Mouse (Mus musculus) layer of hippocampus, postnatal 25 days (tissue): ENCODE results near the gene Echdc1. TPM values are rescaled to one million over a fixed set of nuclear protein-coding genes. Genes with fewer than 3 reads are reported as not detected.
"Not testable (repeated sequence)": the region's sequence is repeated elsewhere in the genome, so short reads cannot be mapped to it uniquely, and the experiment has no call there.

Experiments used
- DNase-seq, 2 experiments: peaks; one replicate each; pipeline ENCODE4 v3.0.0; 2022; ENCODE audit warnings: mixed read lengths in 2 of 2, low spot score in 1 of 2; ENCODE audit errors: extremely low spot score in 1 of 2
- total RNA-seq, 2 experiments: library from RNA; stranded (reverse); gene quantifications; 2 replicates each; pipeline ENCODE4 v1.2.3; 2021

Echdc1 gene
- total RNA-seq = 10 to 100 TPM; 31.9 TPM

GRCm38 (mm10) chr10:29313064-29313638 is at the start of gene Echdc1:
Echdc1 (plus strand) TSS chr10:29313166.
- DNase-seq = peak; percentile 69 to 76

DNA sequence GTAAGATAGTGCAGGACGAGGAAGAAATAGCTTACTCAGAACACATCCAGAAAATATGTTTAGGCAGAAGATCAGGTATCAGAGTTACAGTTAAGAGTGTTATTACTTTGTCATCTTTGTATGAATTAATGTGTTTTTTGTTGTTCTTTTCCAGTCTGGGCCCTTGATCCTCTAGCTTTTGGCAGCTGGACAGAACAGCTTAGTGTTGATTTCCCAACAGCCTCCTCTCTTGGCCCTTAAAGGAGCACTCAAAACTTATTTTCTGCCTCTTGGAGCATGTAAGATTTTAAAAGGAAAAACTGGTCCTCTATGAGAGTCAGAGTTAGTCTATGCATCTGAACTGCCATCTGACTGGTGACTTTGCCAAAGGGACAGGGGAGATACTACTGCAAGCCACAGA is 31.2 kb upstream of the Echdc1 start:
- no peak for DNase-seq

DNA sequence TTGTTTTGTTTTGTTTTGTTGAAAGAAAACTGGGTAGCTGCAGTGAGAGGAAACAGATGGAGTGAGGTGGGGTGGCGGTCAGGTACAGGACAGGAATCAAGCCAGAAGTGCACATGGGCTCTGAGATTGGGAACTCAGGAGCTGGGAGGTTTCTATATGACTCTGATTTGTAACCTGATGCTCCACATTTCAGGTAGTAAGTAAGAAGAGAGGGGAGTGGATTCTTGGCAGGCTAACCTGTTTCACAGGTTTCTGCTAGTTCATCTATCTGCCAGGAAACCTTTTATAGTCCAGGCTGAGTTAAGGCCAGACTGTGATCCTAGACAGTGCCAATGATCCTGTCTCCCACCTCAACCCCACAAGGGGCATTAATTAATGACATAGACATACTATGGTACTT is 27.2 kb upstream of the Echdc1 start:
- DNase-seq = no peak

- DNase-seq = no peak
Observed at GRCm38 (mm10) chr10:29302230-29302629, 10.7 kb upstream of the Echdc1 start.

DNA sequence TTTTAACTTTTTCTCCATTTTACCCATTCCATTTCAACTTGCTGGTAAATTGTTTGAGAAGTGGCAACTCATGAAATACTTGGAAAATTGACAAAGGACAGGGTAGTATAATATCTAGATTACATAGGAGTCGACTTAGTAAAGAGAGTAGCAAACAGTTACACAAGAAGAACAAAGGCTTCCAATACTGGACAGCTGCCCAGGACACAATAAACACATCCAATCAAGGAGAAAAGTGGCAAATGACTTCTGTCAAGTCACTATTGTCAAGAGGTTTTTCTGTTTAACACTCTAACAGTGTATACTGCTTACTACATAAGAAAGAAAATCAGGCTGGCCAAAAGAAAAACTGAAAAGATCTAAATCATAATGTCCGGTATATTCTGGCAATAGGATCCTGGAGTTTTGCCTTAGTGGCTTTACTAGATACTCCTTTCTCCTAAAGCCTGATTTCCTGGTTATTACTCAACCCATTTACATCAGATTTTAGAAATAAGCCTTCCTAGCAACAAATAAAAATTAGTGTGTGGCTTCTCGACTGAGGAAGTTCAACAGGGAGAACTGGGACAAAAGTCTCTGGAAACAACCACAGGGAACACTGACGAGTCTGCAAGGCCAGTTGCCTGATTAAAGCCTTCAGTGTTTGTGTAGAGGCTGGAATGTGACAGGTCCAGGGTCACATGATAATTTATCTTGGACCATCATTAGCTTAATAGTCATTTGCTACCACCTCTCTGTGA is 1.3 kb upstream of the Echdc1 start:
- no peak for DNase-seq

GRCm38 (mm10) chr10:29313905-29314304 is 939 bp downstream of the Echdc1 start:
- DNase-seq = no peak

GRCm38 (mm10) chr10:29324817-29325216 is 11.9 kb downstream of the Echdc1 start:
- DNase-seq = no peak

DNA sequence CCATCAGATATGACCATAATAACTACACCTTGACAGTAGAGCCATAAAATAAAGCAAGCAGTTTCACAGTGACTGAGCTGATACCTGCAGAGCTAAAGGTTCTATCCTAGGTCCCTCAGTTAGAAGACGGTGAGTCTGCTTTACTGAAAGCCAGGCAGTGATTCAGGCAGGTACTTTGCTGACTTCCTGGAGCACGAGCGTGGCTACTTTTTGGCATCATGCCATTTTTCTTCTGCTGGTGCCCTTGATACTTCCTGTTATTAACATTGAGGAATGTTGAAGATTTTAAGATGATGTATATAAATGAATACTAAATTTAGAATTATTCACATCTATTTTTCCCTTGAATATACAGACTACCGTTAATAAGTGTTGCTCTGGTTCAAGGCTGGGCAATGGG is 20.9 kb downstream of the Echdc1 start:
- no peak for DNase-seq

DNA sequence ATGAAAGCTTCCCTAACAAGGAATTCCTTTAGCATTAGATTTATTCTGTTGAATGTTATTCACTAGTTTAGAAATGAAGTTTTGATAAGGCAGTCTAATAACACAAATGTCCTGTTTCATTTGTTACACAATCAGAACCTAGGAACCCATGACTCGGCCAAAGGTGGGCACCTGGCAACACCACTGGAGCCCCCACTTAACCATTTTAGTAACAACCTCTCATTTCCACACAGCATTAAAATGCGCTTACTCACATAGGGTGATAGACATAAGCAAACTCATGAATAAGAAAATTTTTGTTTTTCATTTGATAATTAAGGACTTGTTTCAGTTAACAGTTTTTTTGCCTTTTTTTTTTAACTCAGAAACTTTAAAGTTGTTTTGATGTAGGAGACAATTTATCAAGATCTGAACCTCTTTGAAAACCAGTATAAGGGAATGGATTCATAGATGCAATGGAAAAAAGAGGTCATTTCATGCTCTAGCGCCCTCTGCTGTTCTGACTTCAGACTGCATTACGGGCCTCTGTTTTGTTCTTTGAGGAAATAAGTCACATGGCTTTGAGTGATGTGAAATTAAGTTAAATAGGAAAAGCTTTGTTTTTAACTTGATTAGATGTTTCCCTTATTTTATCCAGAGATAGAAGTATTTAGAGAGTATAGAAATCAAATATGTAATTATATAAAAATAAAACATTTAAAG is 25.5 kb downstream of the Echdc1 start:
- peak; percentile 40 to 83 for DNase-seq

GRCm38 (mm10) chr10:29344232-29344631 is 31.3 kb downstream of the Echdc1 start:
- no peak for DNase-seq

- no peak for DNase-seq
Observed at GRCm38 (mm10) chr10:29346638-29347037, 33.7 kb downstream of the Echdc1 start.

- DNase-seq = no peak
Observed at GRCm38 (mm10) chr10:29351420-29351819, 38.5 kb downstream of the Echdc1 start.

GRCm38 (mm10) chr10:29352575-29352974 is 39.6 kb downstream of the Echdc1 start:
- DNase-seq = no peak

DNA sequence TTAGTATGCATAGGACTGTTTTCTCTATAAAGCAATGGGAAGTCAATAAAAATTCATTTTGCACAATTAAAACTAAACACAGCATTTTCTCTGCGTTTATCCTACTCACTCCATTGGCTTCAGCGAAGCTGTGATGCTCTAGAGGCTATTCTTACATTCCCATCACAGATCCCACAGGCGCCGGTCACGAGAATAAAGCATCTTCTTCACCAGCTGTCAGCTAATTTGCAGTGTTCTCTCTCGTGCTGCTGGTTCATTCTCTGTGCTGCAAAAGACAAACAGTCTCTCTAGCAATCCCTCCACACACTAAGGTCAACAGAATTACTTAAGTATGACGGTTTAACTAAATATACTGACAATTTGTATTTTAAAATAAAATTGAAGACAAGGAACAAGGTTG is 41.2 kb downstream of the Echdc1 start:
- peak in 1 of 2 experiments; percentile 26 for DNase-seq

DNA sequence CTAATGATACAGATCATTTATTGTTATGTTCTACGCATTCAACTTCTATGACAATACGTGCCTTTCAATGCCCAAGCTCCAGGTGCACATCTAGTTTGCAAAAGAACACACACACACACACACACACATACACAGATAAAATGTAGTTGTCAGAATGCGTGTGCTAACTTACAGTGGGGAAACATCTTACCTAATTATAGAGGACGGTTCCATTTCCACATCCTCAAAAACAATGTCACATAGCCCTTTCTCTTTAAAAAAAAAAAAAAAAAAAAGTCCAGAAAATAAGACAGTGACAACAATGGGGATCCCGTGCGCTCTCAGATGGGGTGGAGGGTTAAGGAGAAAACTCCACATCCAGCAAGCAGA is 48.1 kb downstream of the Echdc1 start:
- no peak for DNase-seq

- DNase-seq = peak; percentile 82 to 89
Observed at GRCm38 (mm10) chr10:29361464-29362196, 48.7 kb downstream of the Echdc1 start.

DNA sequence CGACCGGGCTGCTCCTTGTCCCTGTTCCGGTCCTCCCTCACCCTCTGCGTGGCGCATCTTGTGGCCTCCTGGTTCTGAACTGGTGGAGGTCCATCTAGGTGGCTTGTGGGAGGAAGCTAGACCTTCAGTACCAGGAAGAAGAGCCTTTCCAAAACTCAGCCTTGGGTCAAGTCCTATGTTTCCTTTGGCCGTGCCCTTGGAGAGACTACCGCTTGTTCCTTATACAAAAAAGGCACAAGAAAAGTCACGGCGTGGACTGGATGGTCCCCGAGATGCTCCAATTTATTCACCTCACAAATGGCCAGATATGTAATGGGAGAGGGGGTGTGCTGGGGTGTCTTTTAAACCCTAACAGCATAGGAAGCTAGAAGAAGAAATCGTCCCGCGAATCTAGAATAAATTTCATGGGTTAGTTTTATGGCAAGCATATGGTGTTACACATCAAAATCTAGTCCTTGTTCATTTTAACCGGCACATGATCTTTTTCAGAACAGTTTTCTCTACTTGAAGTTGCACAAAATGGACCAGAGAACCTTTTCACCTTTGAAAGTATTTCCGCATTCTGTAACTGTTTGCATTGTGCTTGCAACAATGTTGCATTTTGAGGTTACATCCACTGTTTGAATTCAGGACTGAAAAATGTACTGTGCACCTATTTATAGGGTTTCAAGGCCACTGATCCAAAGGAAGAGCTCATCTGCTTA is 49.4 kb downstream of the Echdc1 start, which contains the start of gene Rnf146:
Gene Rnf146 (minus strand): TSS at position 246 of the 704 bp plus-strand sequence.
- DNase-seq = no peak

GRCm38 (mm10) chr10:29374065-29374464 is 61.1 kb downstream of the Echdc1 start:
- no peak for DNase-seq

GRCm38 (mm10) chr10:29381558-29381957 is 68.6 kb downstream of the Echdc1 start:
- DNase-seq = no peak

- DNase-seq = not testable (repeated sequence)
Observed at GRCm38 (mm10) chr10:29394890-29395289, 81.9 kb downstream of the Echdc1 start.
